Mouse (Mus musculus) neutrophil, adult 5-6 weeks (primary cell): Measurements from ENCODE around the gene Scn1b. TPM values are rescaled to one million over a fixed set of nuclear protein-coding genes. Genes with fewer than 3 reads are reported as not detected.

ENCODE experiments used
- ATAC-seq: fragments of 151-379, 151-347 bp; 2 replicates; pipeline ENCODE4 v1.8.0; 2017; ENCODE audit warnings: mild to moderate bottlenecking, moderate TSS enrichment; ENCODE audit not compliant: insufficient number of reproducible peaks, poor library complexity, low FRiP score, severe bottlenecking; ENCODE audit errors: extremely low read depth
- total RNA-seq: library from RNA; stranded (forward); fragments of 200-1000 nt; gene quantifications from 2 replicates; pipeline ENCODE4 v1.2.3, GENCODE M21; 2017

Gene Scn1b
- total RNA-seq, 1 experiment from 2014 or later = not detected

GRCm38 (mm10) chr7:31150566-31151300 lies 23.9 kb upstream of the Scn1b start:
- ATAC-seq = peak; percentile 27; the same call in 1 of the 2 replicates

GRCm38 (mm10) chr7:31149751-31150565 lies 23.2 kb upstream of the Scn1b start:
- ATAC-seq = no peak

- no peak for ATAC-seq
Measured at GRCm38 (mm10) chr7:31149271-31149670, 22.5 kb upstream of the Scn1b start.

GRCm38 (mm10) chr7:31148756-31149155 lies 22.0 kb upstream of the Scn1b start:
- ATAC-seq = peak; percentile 78

- no peak for ATAC-seq
Measured at GRCm38 (mm10) chr7:31148086-31148485, 21.3 kb upstream of the Scn1b start.

- ATAC-seq = no peak
Measured at GRCm38 (mm10) chr7:31145596-31146160, 18.9 kb upstream of the Scn1b start.

- ATAC-seq = no peak
Measured at GRCm38 (mm10) chr7:31144886-31145285, 18.1 kb upstream of the Scn1b start.

GRCm38 (mm10) chr7:31140941-31141340 lies 14.1 kb upstream of the Scn1b start:
- ATAC-seq = no peak

GRCm38 (mm10) chr7:31140302-31140701 lies 13.5 kb upstream of the Scn1b start:
- ATAC-seq = no peak

GRCm38 (mm10) chr7:31139765-31140164 lies 13.0 kb upstream of the Scn1b start:
- ATAC-seq = peak; percentile 78

- no peak for ATAC-seq
Measured at GRCm38 (mm10) chr7:31135717-31136116, 8.9 kb upstream of the Scn1b start.

- no peak for ATAC-seq
Measured at GRCm38 (mm10) chr7:31131866-31132265, 5.1 kb upstream of the Scn1b start.

GRCm38 (mm10) chr7:31130841-31131240 lies 4.0 kb upstream of the Scn1b start:
- peak; percentile 61; the same call in 1 of the 2 replicates for ATAC-seq

- ATAC-seq = no peak
Measured at GRCm38 (mm10) chr7:31130197-31130596, 3.4 kb upstream of the Scn1b start.

GRCm38 (mm10) chr7:31128157-31128705 lies 1.4 kb upstream of the Scn1b start:
- ATAC-seq = no peak

- ATAC-seq = no peak
Measured at GRCm38 (mm10) chr7:31126211-31126751, 522 bp downstream of the Scn1b start.

GRCm38 (mm10) chr7:31125116-31125515 lies 1.7 kb downstream of the Scn1b start:
- no peak for ATAC-seq

GRCm38 (mm10) chr7:31124381-31124780 lies 2.4 kb downstream of the Scn1b start:
- no peak for ATAC-seq

GRCm38 (mm10) chr7:31123697-31124096 lies 3.1 kb downstream of the Scn1b start:
- no peak for ATAC-seq
